Mouse (Mus musculus) mature B cell (primary cell): ENCODE results near the gene Wdr34.

Experiments
- in situ Hi-C: fragments of 300-500 bp; cut with MboI; formaldehyde crosslinking; loops from 2 replicates; pipeline ENCODE4 v1.14.3; 2019

Wdr34 gene

DNA sequence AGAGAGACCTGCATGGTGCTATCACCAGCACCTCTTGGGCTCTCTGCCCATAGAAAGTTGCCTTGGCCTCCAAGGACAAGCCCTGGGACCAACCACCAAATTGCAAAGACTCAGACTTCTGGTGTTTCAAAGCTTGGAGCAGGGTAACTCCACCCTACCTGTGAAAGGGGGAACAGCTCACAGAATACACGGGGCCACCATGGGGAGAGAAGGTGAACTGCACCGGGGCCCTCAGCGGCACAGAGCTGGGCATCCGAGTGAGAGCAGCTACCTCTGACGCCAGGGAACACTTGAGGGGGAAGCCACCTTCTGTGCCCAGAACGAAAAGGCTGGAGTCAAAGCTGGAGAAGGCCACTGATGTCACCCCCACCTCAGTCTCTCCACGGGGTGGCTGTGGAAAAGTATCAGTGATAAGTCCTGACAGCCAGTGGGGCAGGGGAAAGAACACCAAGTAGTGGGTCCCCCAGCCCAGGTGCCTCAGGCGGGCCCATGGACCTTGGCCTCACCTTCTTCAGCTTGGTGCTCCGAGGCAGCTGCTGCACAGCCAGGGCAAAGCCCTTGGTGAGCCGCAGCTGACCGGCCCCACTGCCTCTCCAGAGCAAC, 16.3 kb downstream of the Wdr34 start:
- in situ Hi-C loops: no loop called here

DNA sequence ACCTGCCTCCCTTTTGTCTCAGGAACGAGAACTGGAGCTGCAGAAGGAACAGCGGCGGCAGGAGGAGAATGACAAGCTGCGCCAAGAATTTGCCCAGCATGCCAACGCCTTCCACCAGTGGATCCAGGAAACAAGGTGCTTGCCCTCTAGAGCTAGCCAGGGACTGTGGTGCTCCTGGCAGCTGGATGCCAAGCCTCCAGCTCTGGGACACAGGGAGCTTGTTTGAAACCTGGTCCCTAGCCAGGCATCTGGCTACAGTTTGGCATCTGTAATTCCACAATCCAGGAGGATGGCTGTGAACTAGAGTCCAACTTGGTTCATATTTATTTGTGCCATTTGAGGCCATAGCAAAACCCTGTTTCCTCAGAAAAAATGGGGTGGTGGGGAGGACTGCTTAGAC, 21.7 kb downstream of the Wdr34 start:
- in situ Hi-C loops: no loop called here

DNA sequence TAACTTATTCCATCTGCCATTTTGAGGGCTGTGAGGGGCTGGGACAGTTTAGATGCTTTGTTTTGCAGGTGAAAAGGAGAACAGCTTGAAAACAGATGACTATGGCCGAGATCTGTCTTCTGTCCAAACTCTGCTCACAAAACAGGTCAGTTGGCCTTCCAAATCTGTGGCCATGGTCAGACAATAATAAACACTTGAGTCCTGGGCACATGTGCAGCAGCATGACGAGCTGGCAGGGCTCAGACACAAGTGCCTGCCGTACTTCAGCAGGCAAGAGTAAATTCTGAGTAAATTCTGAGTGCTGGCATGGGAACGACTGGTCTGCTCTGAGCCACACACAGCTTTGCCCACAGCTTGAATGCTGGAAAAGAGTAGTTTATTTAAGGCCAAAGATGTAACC, 23.2 kb downstream of the Wdr34 start:
- in situ Hi-C loops: no loop called here

DNA sequence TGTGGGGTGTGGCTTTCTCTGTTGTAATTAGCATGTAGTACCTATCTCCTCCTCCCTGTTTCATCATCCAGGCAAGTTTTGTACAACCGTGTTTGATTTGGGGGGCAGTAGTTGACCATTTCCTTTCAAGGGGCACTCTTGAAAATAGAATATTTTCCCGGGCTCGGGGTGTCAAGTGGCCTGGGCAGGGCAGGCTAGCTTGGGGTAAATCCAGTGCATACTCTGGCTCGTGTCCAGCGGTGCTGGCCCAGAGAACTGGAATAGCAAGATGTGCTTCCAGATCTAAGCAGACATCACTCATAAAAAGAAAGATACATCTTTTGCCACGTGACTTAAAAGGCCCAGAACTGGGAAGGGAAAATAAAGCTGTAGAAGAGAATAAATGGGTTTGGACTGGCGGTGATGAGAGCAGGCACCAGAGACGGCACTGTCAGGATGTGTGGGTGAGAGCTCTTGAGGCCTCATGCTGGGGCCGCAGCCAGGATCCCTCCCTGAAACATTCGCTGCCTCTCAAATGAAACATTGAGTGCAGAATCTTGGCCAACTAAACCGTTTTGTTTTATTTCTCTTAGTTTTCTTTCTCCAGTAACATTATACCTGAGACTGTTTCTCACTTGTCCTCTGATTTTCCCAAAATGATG, 34.2 kb downstream of the Wdr34 start:
- in situ Hi-C loops: no loop called here

DNA sequence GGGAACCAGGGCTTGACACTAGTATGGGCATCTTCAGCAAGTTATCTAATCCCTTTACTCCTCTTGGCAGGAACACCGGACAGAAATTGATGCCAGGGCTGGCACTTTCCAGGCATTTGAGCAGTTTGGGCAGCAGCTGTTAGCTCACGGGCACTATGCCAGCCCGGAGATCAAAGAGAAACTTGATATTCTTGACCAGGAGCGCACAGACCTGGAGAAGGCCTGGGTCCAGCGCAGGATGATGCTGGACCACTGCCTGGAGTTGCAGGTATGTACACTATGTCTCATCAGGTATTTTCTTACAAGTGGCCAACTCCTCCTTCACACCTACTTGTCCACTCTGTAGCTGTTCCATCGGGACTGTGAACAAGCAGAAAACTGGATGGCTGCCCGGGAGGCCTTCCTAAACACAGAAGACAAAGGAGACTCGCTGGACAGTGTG, 37.8 kb downstream of the Wdr34 start:
- in situ Hi-C loops: no loop called here

DNA sequence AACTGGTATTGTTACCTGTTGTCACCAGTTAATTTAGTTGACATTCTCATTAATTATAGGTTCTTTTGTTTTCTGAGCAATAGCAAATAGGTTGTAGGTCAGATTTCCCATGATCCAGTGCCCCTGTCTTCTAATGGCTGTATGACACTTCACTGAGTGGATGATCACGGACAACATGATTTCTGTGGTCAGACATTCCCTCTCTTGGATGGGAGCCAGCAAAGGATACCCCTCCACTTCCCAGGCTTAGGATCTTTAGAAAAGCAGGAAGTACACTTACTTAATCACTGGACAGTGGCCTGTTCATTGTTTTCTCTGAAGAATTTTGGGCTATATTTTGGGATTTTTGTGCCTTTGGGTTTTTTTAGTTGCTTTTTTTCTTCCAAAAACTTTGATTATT, 39.6 kb downstream of the Wdr34 start:
- in situ Hi-C loops: no loop called here

DNA sequence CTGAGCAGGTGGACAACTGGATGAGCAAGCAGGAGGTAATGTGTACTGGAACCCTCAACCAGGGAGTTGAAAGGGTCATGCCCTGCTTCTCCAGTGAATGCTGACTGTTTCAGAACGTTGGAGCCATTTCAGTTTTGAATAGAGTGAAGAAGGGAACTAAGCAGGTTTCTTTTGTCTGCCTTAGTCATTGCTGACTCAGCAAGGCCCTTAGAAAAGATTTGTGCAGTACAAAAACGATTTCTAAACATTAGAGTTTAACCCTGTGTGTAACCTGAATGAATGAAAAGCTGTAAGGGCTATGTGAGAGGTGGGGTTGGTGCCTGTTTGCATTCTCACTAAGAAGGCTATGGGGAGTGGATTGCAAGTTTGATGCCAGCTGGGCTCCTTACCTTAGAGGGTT, 56.7 kb downstream of the Wdr34 start:
- in situ Hi-C loops: no loop called here
